Mouse (Mus musculus) layer of hippocampus, adult 2 months (tissue): Measurements from ENCODE around the gene Enkd1. TPM values are rescaled to one million over a fixed set of nuclear protein-coding genes. Genes with fewer than 3 reads are reported as not detected.

Experiments used
- DNase-seq, 2 experiments: peaks; one replicate each; pipeline ENCODE4 v3.0.0; 2022; ENCODE audit warnings: low spot score in 2 of 2
- H3K27ac ChIP-seq: fragments of 200-600 bp; 2 replicates; pipeline ENCODE4 v1.8.1; 2022
- H3K4me3 ChIP-seq: fragments of 200-600 bp; 2 replicates; pipeline ENCODE4 v1.8.1; 2022; ENCODE audit warnings: mild to moderate bottlenecking
- CTCF ChIP-seq: fragments of 200-600 bp; conservative IDR thresholded peaks from 2 replicates; pipeline ENCODE4 v1.8.1; 2022; ENCODE audit warnings: antibody characterized with exemption, mild to moderate bottlenecking, moderate library complexity
- long read RNA-seq, 2 experiments: library from polyadenylated mRNA; stranded (forward); transcript quantifications; one replicate each; pipeline ENCODE4 v2.0.0; 2021; ENCODE audit warnings: borderline mapping rate in 2 of 2
- total RNA-seq, 2 experiments: library from RNA; stranded (reverse); gene quantifications; 2 replicates each; pipeline ENCODE4 v1.2.3; 2021

Enkd1 gene
- total RNA-seq, result 10 to 100 TPM in 1 of 2 experiments, 1 to 10 TPM in 1; 8.1 to 10.8 TPM
- long read RNA-seq, experiment 1, partial matches to known transcripts, result 0 of 10 reads
- long read RNA-seq, experiment 1, other reads (novel, unspliced or antisense), result 10 of 10 reads
- long read RNA-seq, experiment 2, partial matches to known transcripts, result 0 of 22 reads
- long read RNA-seq, experiment 2, other reads (novel, unspliced or antisense), result 22 of 22 reads

- DNase-seq, result peak; percentile 85 to 89
- TF ChIP-seq CTCF, result no peak
- Histone ChIP-seq H3K27ac (peak within 1 kb of the TSS; percentile 61), H3K4me3 (peak within 1 kb of the TSS; percentile 80)
Observed at GRCm38 (mm10) chr8:105707498-105708403, at the start of gene Enkd1, which contains the start of gene 4933405L10Rik. Gene Enkd1 (minus strand): TSS chr8:105708210. Gene 4933405L10Rik (plus strand): TSS chr8:105707655.

DNA sequence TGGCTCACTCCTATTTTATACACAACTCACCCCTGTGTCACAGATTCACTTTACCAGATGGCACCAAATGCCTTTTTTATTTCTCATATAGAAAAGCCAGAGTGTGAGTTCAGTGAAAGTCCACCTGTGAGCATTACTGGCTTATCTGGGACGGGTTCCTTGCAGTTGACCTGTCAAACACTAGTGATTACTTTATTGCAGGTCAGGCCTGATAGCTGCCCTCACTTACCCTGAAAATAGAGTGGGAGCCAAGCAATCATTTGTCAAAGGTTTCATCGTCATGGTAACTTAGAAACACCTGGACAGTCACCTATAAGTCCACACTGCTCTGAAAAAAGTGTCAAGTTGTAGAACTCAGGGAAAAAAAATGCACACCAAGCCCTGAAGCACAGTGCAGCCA is 46.7 kb upstream of the Enkd1 start:
- no peak for DNase-seq
- no peak overlapping the region for H3K27ac ChIP-seq
- no peak overlapping the region for H3K4me3 ChIP-seq
- TF ChIP-seq CTCF, result no peak

GRCm38 (mm10) chr8:105753916-105754315 is 45.9 kb upstream of the Enkd1 start:
- Histone ChIP-seq H3K27ac (no peak overlapping the region), H3K4me3 (no peak overlapping the region)
- TF ChIP-seq CTCF, result no peak
- DNase-seq, result no peak

GRCm38 (mm10) chr8:105750606-105751005 is 42.6 kb upstream of the Enkd1 start:
- TF ChIP-seq CTCF, result no peak
- Histone ChIP-seq H3K4me3 (no peak overlapping the region), H3K27ac (0 out of 2 replicates have a peak overlapping the region, but pooled peaks have one; percentile 43)
- DNase-seq, result peak; percentile 21 to 39

- Histone ChIP-seq H3K27ac (no peak overlapping the region), H3K4me3 (no peak overlapping the region)
- DNase-seq, result no peak
- no peak for TF ChIP-seq CTCF
Observed at GRCm38 (mm10) chr8:105743301-105743700, 35.3 kb upstream of the Enkd1 start.

DNA sequence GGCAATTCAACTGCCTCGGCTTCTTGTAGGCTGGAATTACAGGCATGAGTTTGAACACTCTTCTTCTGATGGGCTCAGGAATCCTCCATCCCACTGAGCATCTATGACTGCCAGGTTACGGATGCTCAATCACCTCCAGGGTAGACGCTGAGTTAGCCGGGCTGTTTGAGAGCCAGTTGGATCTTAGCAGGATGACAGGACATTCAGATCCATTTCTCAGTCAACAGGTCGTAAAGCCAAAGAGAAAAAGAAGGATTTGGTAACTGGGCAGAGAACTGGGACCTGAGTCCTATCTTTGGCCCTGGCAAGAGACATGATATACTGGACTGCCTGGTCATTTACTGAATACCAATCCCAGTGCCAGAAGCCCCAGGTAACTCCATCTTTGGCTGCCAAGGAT is 31.2 kb upstream of the Enkd1 start:
- no peak for DNase-seq
- Histone ChIP-seq H3K27ac (no peak overlapping the region), H3K4me3 (no peak overlapping the region)
- no peak for TF ChIP-seq CTCF

DNA sequence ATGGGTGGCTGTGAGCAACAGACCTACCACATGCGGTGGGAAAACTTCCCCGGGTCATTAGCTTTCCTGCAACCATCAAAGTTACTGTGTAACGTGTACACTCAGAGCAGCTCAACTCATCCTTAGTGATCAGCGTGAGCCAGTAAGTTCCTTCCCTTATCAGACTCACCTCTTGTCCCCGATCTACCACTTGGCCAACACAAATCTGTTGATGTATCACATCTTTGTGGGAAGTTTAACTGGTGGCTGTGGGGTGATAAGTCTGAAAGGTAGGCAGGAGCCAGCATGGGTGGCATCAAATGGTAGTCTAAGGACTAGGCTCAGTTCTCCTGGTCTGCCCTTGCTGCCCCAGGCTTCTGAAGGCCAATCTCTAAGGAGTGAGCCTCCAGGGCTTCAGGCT is 24.2 kb upstream of the Enkd1 start:
- no peak for DNase-seq
- no peak for TF ChIP-seq CTCF
- H3K4me3 ChIP-seq, result no peak overlapping the region
- H3K27ac ChIP-seq, result no peak overlapping the region

DNA sequence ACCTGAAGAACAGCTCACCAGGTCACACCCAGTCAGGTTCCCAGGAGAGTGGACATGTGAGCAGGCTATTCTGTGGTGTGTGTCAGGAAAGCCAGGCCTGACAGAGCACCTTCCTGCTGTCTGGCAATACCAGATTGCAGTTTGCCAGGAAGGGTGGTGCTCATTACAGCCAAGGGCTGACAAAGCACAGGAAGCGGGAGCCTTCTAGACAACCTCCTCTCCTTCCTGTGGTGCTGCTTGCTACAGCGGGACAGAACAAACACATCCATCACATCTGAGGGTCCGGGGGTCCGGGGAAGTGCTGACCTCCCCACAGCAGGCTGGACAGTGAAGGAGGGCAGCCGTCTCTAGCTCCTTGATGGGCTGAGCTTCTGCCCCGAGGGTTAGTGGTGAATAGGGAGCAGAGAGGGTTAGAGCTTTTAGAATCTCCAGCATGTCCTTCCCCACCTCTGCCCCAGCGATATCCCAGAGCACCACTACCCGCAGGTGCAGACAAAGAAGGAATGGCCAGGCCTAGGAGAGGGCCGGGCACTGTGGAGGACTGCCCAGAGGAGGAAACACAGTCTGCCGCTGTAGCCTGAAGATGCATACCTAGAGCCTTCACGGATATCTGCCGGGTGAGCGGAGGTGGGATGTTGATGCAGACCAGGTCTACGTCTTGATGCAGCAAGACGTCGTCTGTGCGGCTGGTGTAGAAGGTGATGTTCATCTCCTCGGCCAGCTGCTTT is 19.6 kb upstream of the Enkd1 start:
- no peak for TF ChIP-seq CTCF
- Histone ChIP-seq H3K27ac (peak overlapping the region; percentile 57; the same call in 1 of the 2 replicates), H3K4me3 (no peak overlapping the region; the same call in 1 of the 2 replicates)
- no peak for DNase-seq

DNA sequence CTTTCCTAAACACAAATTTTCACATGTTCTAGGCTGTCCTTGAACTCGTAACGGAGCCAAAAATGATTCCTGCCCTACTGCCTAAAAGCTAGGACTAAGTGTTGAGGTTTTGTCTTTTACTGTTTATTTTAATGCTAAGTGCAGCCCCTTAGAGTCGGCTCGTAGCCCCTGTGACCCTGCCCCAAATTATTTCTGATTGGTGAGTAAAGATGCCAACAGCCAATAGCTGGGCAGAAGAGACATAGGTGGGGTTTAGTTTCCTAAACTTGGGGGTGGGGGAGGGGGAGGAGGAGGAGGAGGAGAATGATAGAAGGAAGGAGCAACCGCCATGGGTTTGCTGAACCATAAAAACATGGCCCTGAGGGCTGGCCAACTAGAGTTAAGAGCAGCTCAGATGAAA is 17.7 kb upstream of the Enkd1 start:
- Histone ChIP-seq H3K27ac (no peak overlapping the region), H3K4me3 (no peak overlapping the region)
- TF ChIP-seq CTCF, result no peak
- no peak for DNase-seq

DNA sequence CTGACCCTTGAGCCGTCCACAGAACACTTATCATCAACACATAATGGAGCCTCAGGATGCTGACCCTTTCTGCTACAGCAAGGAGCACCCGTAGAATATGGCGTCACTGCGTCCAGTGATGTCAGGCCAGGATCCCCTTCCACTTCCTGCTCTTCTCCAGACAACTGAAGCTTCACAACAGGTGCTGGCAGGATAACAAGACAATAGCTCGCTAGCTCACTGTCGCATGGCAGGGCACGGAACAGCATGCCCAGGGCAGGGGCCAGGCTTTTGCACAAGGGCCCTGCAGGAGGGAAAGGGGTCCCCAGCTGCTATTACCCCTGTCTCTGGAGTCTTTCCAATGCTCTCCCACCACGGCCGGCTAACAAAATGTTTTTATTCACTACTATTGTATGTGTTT is 14.9 kb upstream of the Enkd1 start:
- DNase-seq, result no peak
- no peak for TF ChIP-seq CTCF

DNA sequence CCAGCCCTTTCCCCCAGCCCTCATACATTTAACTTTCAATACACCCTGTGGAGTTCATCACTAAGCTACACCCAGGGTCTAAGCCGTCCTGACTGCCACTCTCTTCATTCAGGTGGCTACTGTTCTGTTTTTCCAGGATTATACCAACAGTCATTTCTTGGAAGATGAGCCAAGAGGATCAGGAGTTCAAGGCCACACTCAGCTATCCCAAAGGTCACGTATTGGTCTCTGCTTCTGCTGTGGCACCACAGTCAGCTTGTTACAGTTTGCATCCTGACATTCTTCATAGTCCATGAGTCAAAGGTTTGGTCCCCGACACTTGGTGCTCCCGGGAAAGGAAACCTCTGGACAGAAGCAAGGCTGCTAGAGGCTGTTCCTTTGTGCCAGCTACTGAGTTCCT is 11.6 kb upstream of the Enkd1 start:
- Histone ChIP-seq H3K27ac (no peak overlapping the region), H3K4me3 (no peak overlapping the region)
- no peak for DNase-seq
- no peak for TF ChIP-seq CTCF

More for the DNA sequence above, 14.9 kb upstream of the Enkd1 start:
- H3K27ac ChIP-seq, result no peak overlapping the region
- no peak overlapping the region for H3K4me3 ChIP-seq

GRCm38 (mm10) chr8:105716302-105716945 is 8.4 kb upstream of the Enkd1 start:
- H3K27ac ChIP-seq, result no peak overlapping the region
- no peak for DNase-seq
- TF ChIP-seq CTCF, result peak; percentile 31; the same call in 1 of the 2 replicates
- H3K4me3 ChIP-seq, result no peak overlapping the region
